Mouse (Mus musculus): Measurements from ENCODE around the gene Zfand3.

The Zfand3 gene

GRCm38 (mm10) chr17:30144114-30144513, 139.6 kb downstream of the Zfand3 start:
- ChIA-PET POLR2A (interaction anchor here in 1 of 4 experiments (0.6 kb wide), 1 partner anchor 512 kb away, joined by 4 read pairs; no protein-coding TSS in a partner anchor), CTCF (interaction anchor here in 1 of 4 experiments (0.6 kb wide), 1 partner anchor 537 kb away, joined by 28 read pairs; no protein-coding TSS in a partner anchor)

- ChIA-PET POLR2A (no interaction called here), CTCF (no interaction called here)
These were observed 141.1 kb downstream of the Zfand3 start for GRCm38 (mm10) chr17:30145596-30146149.

GRCm38 (mm10) chr17:30146555-30146954, 142.0 kb downstream of the Zfand3 start:
- ChIA-PET POLR2A (interaction anchor here in 2 of 4 experiments (1.2 to 1.3 kb wide), 2 partner anchors 12 to 36 kb away, joined by 3 to 5 read pairs; no protein-coding TSS in a partner anchor), CTCF (no interaction called here)

- CTCF ChIA-PET, result no interaction called here
- POLR2A ChIA-PET, result interaction anchor here in 2 of 4 experiments (0.6 to 1.8 kb wide), 3 partner anchors 10 to 239 kb away, joined by 3 to 9 read pairs (median 4); no protein-coding TSS in a partner anchor
These were observed 143.4 kb downstream of the Zfand3 start for GRCm38 (mm10) chr17:30147897-30148296.

GRCm38 (mm10) chr17:30148320-30148719, 143.8 kb downstream of the Zfand3 start:
- CTCF ChIA-PET, result no interaction called here
- POLR2A ChIA-PET, result interaction anchor here in 1 of 4 experiments (0.6 to 1.8 kb wide), 2 partner anchors 10 to 88 kb away, joined by 3 to 9 read pairs; no protein-coding TSS in a partner anchor

GRCm38 (mm10) chr17:30149911-30150310, 145.4 kb downstream of the Zfand3 start:
- CTCF ChIA-PET, result no interaction called here
- POLR2A ChIA-PET, result interaction anchor here in 1 of 4 experiments (0.9 kb wide), 1 partner anchor 8 kb away, joined by 3 read pairs; no protein-coding TSS in a partner anchor

GRCm38 (mm10) chr17:30154144-30154543, 149.6 kb downstream of the Zfand3 start:
- CTCF ChIA-PET, result no interaction called here
- POLR2A ChIA-PET, result interaction anchor here in 1 of 4 experiments (1.0 to 2.0 kb wide), 2 partner anchors 9 to 45 kb away, joined by 3 to 6 read pairs; no protein-coding TSS in a partner anchor

- ChIA-PET CTCF (interaction anchor here in 1 of 4 experiments (1.0 kb wide), 1 partner anchor 224 kb away, joined by 3 read pairs; no protein-coding TSS in a partner anchor), POLR2A (interaction anchor here in 1 of 4 experiments (1.0 kb wide), 1 partner anchor 46 kb away, joined by 3 read pairs; no protein-coding TSS in a partner anchor)
These were observed 150.3 kb downstream of the Zfand3 start for GRCm38 (mm10) chr17:30154861-30155260.

GRCm38 (mm10) chr17:30155411-30155925, 150.9 kb downstream of the Zfand3 start:
- ChIA-PET POLR2A (interaction anchor here in 3 of 4 experiments (0.7 to 1.6 kb wide), 3 partner anchors 23 to 523 kb away, joined by 3 to 4 read pairs (median 4); no protein-coding TSS in a partner anchor), CTCF (interaction anchor here in 1 of 4 experiments (1.0 kb wide), 1 partner anchor 224 kb away, joined by 3 read pairs; no protein-coding TSS in a partner anchor)

- ChIA-PET CTCF (interaction anchor here in 1 of 4 experiments (0.5 to 0.6 kb wide), 2 partner anchors 178 to 689 kb away, joined by 4 to 6 read pairs; no protein-coding TSS in a partner anchor), POLR2A (interaction anchor here in 2 of 4 experiments (0.9 to 2.5 kb wide), 7 partner anchors 9 to 122 kb away, joined by 3 to 9 read pairs (median 3); no protein-coding TSS in a partner anchor)
These were observed 154.0 kb downstream of the Zfand3 start for GRCm38 (mm10) chr17:30158419-30159108.

- CTCF ChIA-PET, result interaction anchor here in 1 of 4 experiments (0.6 kb wide), 1 partner anchor 179 kb away, joined by 6 read pairs; no protein-coding TSS in a partner anchor
- POLR2A ChIA-PET, result interaction anchor here in 2 of 4 experiments (0.5 to 2.5 kb wide), 6 partner anchors 8 to 368 kb away, joined by 3 to 9 read pairs (median 5); no protein-coding TSS in a partner anchor
These were observed 154.8 kb downstream of the Zfand3 start for GRCm38 (mm10) chr17:30159341-30159740.

GRCm38 (mm10) chr17:30160823-30161432, 156.4 kb downstream of the Zfand3 start:
- POLR2A ChIA-PET, result no interaction called here
- CTCF ChIA-PET, result interaction anchor here in 1 of 4 experiments (0.6 kb wide), 1 partner anchor 757 kb away, joined by 5 read pairs; no protein-coding TSS in a partner anchor

- CTCF ChIA-PET, result interaction anchor here in 1 of 4 experiments (1.2 kb wide), 1 partner anchor 11 kb away, joined by 3 read pairs; no protein-coding TSS in a partner anchor
- POLR2A ChIA-PET, result interaction anchor here in 1 of 4 experiments (1.0 to 1.8 kb wide), 3 partner anchors 10 to 158 kb away, joined by 3 to 6 read pairs (median 3); partner anchors contain the start of gene Zfand3
These were observed 158.4 kb downstream of the Zfand3 start for GRCm38 (mm10) chr17:30162983-30163382.

- POLR2A ChIA-PET, result interaction anchor here in 2 of 4 experiments (0.6 to 1.8 kb wide), 4 partner anchors 11 to 694 kb away, joined by 3 to 6 read pairs (median 3); partner anchors contain the start of gene Zfand3 (in 1 of the 2)
These were observed 159.3 kb downstream of the Zfand3 start for GRCm38 (mm10) chr17:30163793-30164192.

GRCm38 (mm10) chr17:30164818-30165217, 160.3 kb downstream of the Zfand3 start:
- CTCF ChIA-PET, result no interaction called here
- POLR2A ChIA-PET, result interaction anchor here in 1 of 4 experiments (1.4 kb wide), 1 partner anchor 14 kb away, joined by 4 read pairs; no protein-coding TSS in a partner anchor

More at GRCm38 (mm10) chr17:30163793-30164192, 159.3 kb downstream of the Zfand3 start:
- CTCF ChIA-PET, result no interaction called here

GRCm38 (mm10) chr17:30177435-30177834, 172.9 kb downstream of the Zfand3 start:
- CTCF ChIA-PET, result no interaction called here
- POLR2A ChIA-PET, result interaction anchor here in 1 of 4 experiments (1.5 kb wide), 1 partner anchor 14 kb away, joined by 3 read pairs; no protein-coding TSS in a partner anchor

GRCm38 (mm10) chr17:30178402-30178801, 173.9 kb downstream of the Zfand3 start:
- CTCF ChIA-PET, result no interaction called here

GRCm38 (mm10) chr17:30180197-30180596, 175.7 kb downstream of the Zfand3 start:
- POLR2A ChIA-PET, result interaction anchor here in 2 of 4 experiments (0.9 to 1.3 kb wide), 2 partner anchors 10 to 128 kb away, joined by 3 read pairs; no protein-coding TSS in a partner anchor
- CTCF ChIA-PET, result interaction anchor here in 1 of 4 experiments (0.6 kb wide), 1 partner anchor 129 kb away, joined by 3 read pairs; no protein-coding TSS in a partner anchor

More at GRCm38 (mm10) chr17:30178402-30178801, 173.9 kb downstream of the Zfand3 start:
- POLR2A ChIA-PET, result interaction anchor here in 1 of 4 experiments (1.4 to 1.7 kb wide), 3 partner anchors 13 to 22 kb away, joined by 3 to 4 read pairs (median 3); no protein-coding TSS in a partner anchor
